Mouse (Mus musculus) heart, adult 18-20 months (tissue): ENCODE measurements at regions not wholly inside any gene's neighbourhood (a gene's known extent, or its start where the extent isn't known, plus 50 kb on each side); places are given as distances from the start of the nearest gene placed in this dataset.

Experiments used
- DNase-seq, 2 experiments: peaks; one replicate each; pipeline ENCODE4 v3.0.0; 2021 to 2022; ENCODE audit warnings: mixed read lengths in 1 of 2

- no peak for DNase-seq
These were observed 77.4 kb upstream of the Pja1 start for GRCm38 (mm10) chrX:99548284-99549019.

GRCm38 (mm10) chrX:99544410-99544809, 73.3 kb upstream of the Pja1 start:
- no peak for DNase-seq

GRCm38 (mm10) chrX:99541916-99542315, 70.8 kb upstream of the Pja1 start:
- DNase-seq = no peak

GRCm38 (mm10) chrX:99540087-99540576, 69.1 kb upstream of the Pja1 start:
- DNase-seq = no peak

- no peak for DNase-seq
These were observed 68.6 kb upstream of the Pja1 start for GRCm38 (mm10) chrX:99539684-99540083.

GRCm38 (mm10) chrX:99537814-99538213, 66.7 kb upstream of the Pja1 start:
- no peak for DNase-seq

GRCm38 (mm10) chrX:99534922-99535321, 63.8 kb upstream of the Pja1 start:
- DNase-seq = no peak

- peak; percentile 43 to 61 for DNase-seq
These were observed 60.1 kb upstream of the Pja1 start for GRCm38 (mm10) chrX:99531154-99531553.

GRCm38 (mm10) chrX:99530511-99530910, 59.4 kb upstream of the Pja1 start:
- DNase-seq = peak in 1 of 2 experiments; percentile 20

- no peak for DNase-seq
These were observed 52.2 kb upstream of the Pja1 start for GRCm38 (mm10) chrX:99523306-99523705.

GRCm38 (mm10) chrX:99522830-99523229, 51.8 kb upstream of the Pja1 start:
- peak; percentile 58 to 75 for DNase-seq

GRCm38 (mm10) chrX:99522289-99522688, 51.2 kb upstream of the Pja1 start:
- no peak for DNase-seq

- no peak for DNase-seq
These were observed 50.8 kb upstream of the Pja1 start for GRCm38 (mm10) chrX:99521866-99522265.
